Mouse (Mus musculus): ENCODE measurements around the gene Vmn1r65. TPM values are rescaled to one million over a fixed set of nuclear protein-coding genes. Genes with fewer than 3 reads are reported as not detected.
"Not testable (repeated sequence)": the region's sequence is repeated elsewhere in the genome, so short reads cannot be mapped to it uniquely, and the experiment has no call there.

Vmn1r65 gene
- not detected in 2 replicates for polyA plus RNA-seq (2015; fragmentation: Nextera tagmentation; extraction: Ambion mirVana)

GRCm38 (mm10) chr7:6010910-6011309, at the start of gene Vmn1r65:
TSS of gene Vmn1r65 (minus strand) at chr7:6011010.
- no peak for ATAC-seq (ENCODE audit: low FRiP score)
- no peaks in the 10 kb centered on the region for H3K4me1 ChIP-seq
- 100% methylated on average over 1 of the region's 1 CpGs for WGBS
- H3K9me3 ChIP-seq (replicated peaks) = peaks cover 12% of the 10 kb centered on the region; the same call in 1 of the 2 replicates
- no peaks in the 10 kb centered on the region for H3K36me3 ChIP-seq
- no peak within 1 kb of the TSS for H3K4me2 ChIP-seq
- H3K27ac ChIP-seq (replicated peaks) = no peak within 1 kb of the TSS
- H3K9ac ChIP-seq (replicated peaks) = no peak within 1 kb of the TSS
- H3K27me3 ChIP-seq (replicated peaks) = no peaks in the 10 kb centered on the region
- no peak within 1 kb of the TSS for H3K4me3 ChIP-seq (replicated peaks)

- Histone ChIP-seq H3K36me3 (no peaks in the 10 kb centered on the region), H3K4me3 (replicated peaks) (no peak within 1 kb of the TSS)
- 92% methylated on average over 11 of the region's 11 CpGs for WGBS
Measured at GRCm38 (mm10) chr7:6044861-6045260, 34.1 kb upstream of the Vmn1r65 start, which contains the start of gene Nlrp4c. TSS of gene Nlrp4c (plus strand) at chr7:6045161.

GRCm38 (mm10) chr7:5982426-5982825, 28.4 kb downstream of the Vmn1r65 start:
- WGBS = 91% methylated on average over 4 of the region's 4 CpGs
- H3K27ac ChIP-seq (replicated peaks); H3K4me1 ChIP-seq; H3K4me3 ChIP-seq (replicated peaks); H3K36me3 ChIP-seq; H3K9ac ChIP-seq (replicated peaks); H3K4me2 ChIP-seq; ATAC-seq (ENCODE audit: low FRiP score); H3K27me3 ChIP-seq (replicated peaks): not testable (repeated sequence)
- peaks cover 16% of the 10 kb centered on the region for H3K9me3 ChIP-seq (replicated peaks)

More at GRCm38 (mm10) chr7:6044861-6045260, 34.1 kb upstream of the Vmn1r65 start, which contains the start of gene Nlrp4c:
- ATAC-seq (ENCODE audit: low FRiP score) = no peak
- Histone ChIP-seq H3K4me1 (no peaks in the 10 kb centered on the region), H3K9me3 (replicated peaks) (peaks cover 13% of the 10 kb centered on the region; the same call in 1 of the 2 replicates), H3K9ac (replicated peaks) (no peak within 1 kb of the TSS), H3K27ac (replicated peaks) (no peak within 1 kb of the TSS), H3K27me3 (replicated peaks) (no peaks in the 10 kb centered on the region), H3K4me2 (no peak within 1 kb of the TSS)

GRCm38 (mm10) chr7:5972546-5972945, 38.3 kb downstream of the Vmn1r65 start:
- not testable (repeated sequence) for H3K9me3 ChIP-seq (replicated peaks); H3K4me2 ChIP-seq; ATAC-seq (ENCODE audit: low FRiP score); H3K4me1 ChIP-seq; H3K27ac ChIP-seq (replicated peaks); H3K9ac ChIP-seq (replicated peaks); H3K36me3 ChIP-seq; H3K27me3 ChIP-seq (replicated peaks); H3K4me3 ChIP-seq (replicated peaks)
- WGBS = 74% methylated on average over 2 of the region's 2 CpGs

Other genes starting within 250 kb of the Vmn1r65 start
- gene Vmn1r63, start 205.6 kb downstream of the Vmn1r65 start, polyA plus RNA-seq (2015; fragmentation: Nextera tagmentation; extraction: Ambion mirVana) = not detected in 2 replicates
- gene Vmn1r64, start 126.5 kb downstream of the Vmn1r65 start, polyA plus RNA-seq (2015; fragmentation: Nextera tagmentation; extraction: Ambion mirVana) = not detected in 2 replicates
- gene Nlrp4c, start 34.2 kb upstream of the Vmn1r65 start, polyA plus RNA-seq (2015; fragmentation: Nextera tagmentation; extraction: Ambion mirVana) = not detected in 2 replicates
- 26.0 and 28.6 TPM in 2 replicates for gene Zfp787, start 145.0 kb upstream of the Vmn1r65 start, polyA plus RNA-seq (2015; fragmentation: Nextera tagmentation; extraction: Ambion mirVana)
- 80.3 and 86.4 TPM in 2 replicates for gene Zfp444, start 161.2 kb upstream of the Vmn1r65 start, polyA plus RNA-seq (2015; fragmentation: Nextera tagmentation; extraction: Ambion mirVana)
- not detected in 2 replicates for gene Galp, start 186.1 kb upstream of the Vmn1r65 start, polyA plus RNA-seq (2015; fragmentation: Nextera tagmentation; extraction: Ambion mirVana)
- gene Zscan5b, start 211.3 kb upstream of the Vmn1r65 start, polyA plus RNA-seq (2015; fragmentation: Nextera tagmentation; extraction: Ambion mirVana) = not detected in 2 replicates
- 0.37 TPM in 1 of 2 replicates, not detected in the other for gene Epp13, start 241.7 kb upstream of the Vmn1r65 start, polyA plus RNA-seq (2015; fragmentation: Nextera tagmentation; extraction: Ambion mirVana)